Mouse (Mus musculus): Measurements from ENCODE around the gene Arhgef39.

- TF ChIP-seq CTCF (IDR thresholded peaks at IDR 0.05; ENCODE audit: insufficient read depth, low read depth, low read length) (no peak), POLR2A (IDR thresholded peaks at IDR 0.05; ENCODE audit: insufficient read depth, low read depth, low read length) (no peak)
Observed at GRCm38 (mm10) chr4:43463102-43463501, 36.4 kb downstream of the Arhgef39 start.

All from olfactory bulb, adult 2 months (tissue).